Mouse (Mus musculus): Measurements from ENCODE around the gene Recql5.

Gene Recql5

GRCm38 (mm10) chr11:115933108-115933746 lies at the start of gene Recql5, which contains the start of gene Sap30bp:
TSS of gene Recql5 (minus strand) at chr11:115933477.
TSS of gene Sap30bp (plus strand) at chr11:115933282.
- in situ Hi-C loops (cut with MboI, MseI): no loop called here

GRCm38 (mm10) chr11:115982472-115982871 lies 49.2 kb upstream of the Recql5 start:
- in situ Hi-C loops (cut with MboI, MseI): no loop called here

GRCm38 (mm10) chr11:115975544-115975943 lies 42.3 kb upstream of the Recql5 start:
- in situ Hi-C loops (cut with MboI, MseI): loop anchor here (10.0 kb wide), 1 partner anchor 1959 kb away; no protein-coding TSS in a partner anchor

GRCm38 (mm10) chr11:115975083-115975420 lies 41.8 kb upstream of the Recql5 start:
- in situ Hi-C loops (cut with MboI, MseI): loop anchor here (10.0 kb wide), 1 partner anchor 1960 kb away; no protein-coding TSS in a partner anchor

- in situ Hi-C loops (cut with MboI, MseI): loop anchor here (10.0 kb wide), 1 partner anchor 1960 kb away; no protein-coding TSS in a partner anchor
Observed at GRCm38 (mm10) chr11:115974309-115975082, 41.2 kb upstream of the Recql5 start, which contains the start of gene Itgb4. TSS of gene Itgb4 (plus strand) at chr11:115974709.

GRCm38 (mm10) chr11:115971016-115971415 lies 37.7 kb upstream of the Recql5 start:
- in situ Hi-C loops (cut with MboI, MseI): loop anchor here (10.0 kb wide), 1 partner anchor 1964 kb away; no protein-coding TSS in a partner anchor

- in situ Hi-C loops (cut with MboI, MseI): loop anchor here (10.0 kb wide), 1 partner anchor 1965 kb away; no protein-coding TSS in a partner anchor
Observed at GRCm38 (mm10) chr11:115970006-115970673, 36.9 kb upstream of the Recql5 start.

- in situ Hi-C loops (cut with MboI, MseI): no loop called here
Observed at GRCm38 (mm10) chr11:115968731-115969405, 35.6 kb upstream of the Recql5 start.

- in situ Hi-C loops (cut with MboI, MseI): no loop called here
Observed at GRCm38 (mm10) chr11:115964977-115965604, 31.8 kb upstream of the Recql5 start.

GRCm38 (mm10) chr11:115962651-115963412 lies 29.6 kb upstream of the Recql5 start:
- in situ Hi-C loops (cut with MboI, MseI): no loop called here

GRCm38 (mm10) chr11:115959018-115959417 lies 25.7 kb upstream of the Recql5 start:
- in situ Hi-C loops (cut with MboI, MseI): no loop called here

- in situ Hi-C loops (cut with MboI, MseI): no loop called here
Observed at GRCm38 (mm10) chr11:115957971-115958370, 24.7 kb upstream of the Recql5 start.

- in situ Hi-C loops (cut with MboI, MseI): no loop called here
Observed at GRCm38 (mm10) chr11:115956453-115956852, 23.2 kb upstream of the Recql5 start.

- in situ Hi-C loops (cut with MboI, MseI): no loop called here
Observed at GRCm38 (mm10) chr11:115955195-115955858, 22.1 kb upstream of the Recql5 start.

GRCm38 (mm10) chr11:115954712-115955111 lies 21.4 kb upstream of the Recql5 start:
- in situ Hi-C loops (cut with MboI, MseI): no loop called here

GRCm38 (mm10) chr11:115950719-115951118 lies 17.4 kb upstream of the Recql5 start:
- in situ Hi-C loops (cut with MboI, MseI): no loop called here

- in situ Hi-C loops (cut with MboI, MseI): no loop called here
Observed at GRCm38 (mm10) chr11:115948316-115948715, 15.0 kb upstream of the Recql5 start.

- in situ Hi-C loops (cut with MboI, MseI): no loop called here
Observed at GRCm38 (mm10) chr11:115946221-115946828, 13.0 kb upstream of the Recql5 start.

GRCm38 (mm10) chr11:115945247-115945646 lies 12.0 kb upstream of the Recql5 start:
- in situ Hi-C loops (cut with MboI, MseI): no loop called here

Data from regulatory T cell (primary cell).